ENCODE assay signal across 16 mouse cellular contexts in genomic region chr3:69485756-69486155, GRCm38 (mm10).
DNase-seq lines count a peak whose midpoint lies in the region; ATAC-seq and TF ChIP-seq lines count a peak whose summit lies in the region.
"Had no signal": no experiment of that assay in that cellular context is flagged by ENCODE, and none has a peak within 500 bp of the region (broad histone marks: within the 10 kb centered on the region; RNA-seq: fewer than 3 reads in every experiment).

No protein-coding gene starts in this region.

- ATAC-seq in kidney, postnatal 0 days (replicated peaks; ENCODE audit: low FRiP score, low read depth) = no peak
- ATAC-seq in erythroid progenitor cell, adult 5-6 weeks (replicated peaks; ENCODE audit: low FRiP score, poor library complexity, severe bottlenecking) = no peak
- ATAC-seq in forebrain, embryonic 15.5 days (replicated peaks) = no peak

- H3K4me3 ChIP-seq in kidney, postnatal 0 days (replicated peaks; ENCODE audit: low read depth, low read length) = no peak overlapping the region
- no peak overlapping the region for H3K4me3 ChIP-seq in forebrain, embryonic 15.5 days
- H3K4me3 ChIP-seq: forebrain, embryonic 12.5 days; heart, embryonic 12.5 days; limb, embryonic 13.5 days; midbrain, embryonic 12.5 days; neural tube, embryonic 12.5 days had no signal

- peak; percentile 24; the same call in 1 of the 2 replicates for TF ChIP-seq CTCF in kidney, postnatal 0 days (IDR thresholded peaks at IDR 0.05; ENCODE audit: low read depth)

- no peaks in the 10 kb centered on the region for H3K36me3 ChIP-seq in kidney, postnatal 0 days (ENCODE audit: insufficient read depth, low read length)
- H3K36me3 ChIP-seq in forebrain, embryonic 15.5 days = no peaks in the 10 kb centered on the region
- H3K36me3 ChIP-seq: forebrain, embryonic 12.5 days; heart, embryonic 12.5 days; limb, embryonic 13.5 days; midbrain, embryonic 12.5 days; neural tube, embryonic 12.5 days had no signal

- 41% methylated on average over 2 of the region's 2 CpGs for WGBS in kidney, postnatal 0 days
- WGBS in forebrain, embryonic 15.5 days = 79% methylated on average over 2 of the region's 2 CpGs

- H3K4me1 ChIP-seq in kidney, postnatal 0 days (replicated peaks; ENCODE audit: insufficient read depth, low read length) = no peaks in the 10 kb centered on the region
- peaks cover 21% of the 10 kb centered on the region for H3K4me1 ChIP-seq in forebrain, embryonic 15.5 days
- H3K4me1 ChIP-seq: midbrain, embryonic 12.5 days had no signal

- H3K27me3 ChIP-seq in kidney, postnatal 0 days (ENCODE audit: insufficient read depth, low read length) = no peaks in the 10 kb centered on the region
- H3K27me3 ChIP-seq in forebrain, embryonic 15.5 days = no peaks in the 10 kb centered on the region
- H3K27me3 ChIP-seq: CH12.LX; forebrain, embryonic 12.5 days; heart, embryonic 12.5 days; limb, embryonic 13.5 days; midbrain, embryonic 12.5 days; neural tube, embryonic 12.5 days had no signal

- no peak overlapping the region for H3K27ac ChIP-seq in kidney, postnatal 0 days
- no peak overlapping the region for H3K27ac ChIP-seq in forebrain, embryonic 15.5 days (replicated peaks)
- H3K27ac ChIP-seq: forebrain, embryonic 12.5 days; limb, embryonic 13.5 days; midbrain, embryonic 12.5 days; neural tube, embryonic 12.5 days had no signal

- DNase-seq in kidney, adult 11 months = peak; percentile 16
- no peak for DNase-seq in kidney, adult 8-10 months
- peak; percentile 85 for DNase-seq in 416B (ENCODE audit: low read depth)
- peak; percentile 54 for DNase-seq in adrenal gland, postnatal 10 days
- peak; percentile 81 for DNase-seq in kidney, postnatal 0 days (ENCODE audit: low spot score)
- no peak for DNase-seq in retina, embryonic 14.5 days (ENCODE audit: low spot score)
- DNase-seq: cerebellum, adult 11-12 months; layer of hippocampus, postnatal 36 days had no signal

- no peaks in the 10 kb centered on the region for H3K9me3 ChIP-seq in kidney, postnatal 0 days (replicated peaks; ENCODE audit: low read length)
- no peaks in the 10 kb centered on the region for H3K9me3 ChIP-seq in forebrain, embryonic 15.5 days
- H3K9me3 ChIP-seq: forebrain, embryonic 12.5 days; heart, embryonic 12.5 days; limb, embryonic 13.5 days; midbrain, embryonic 12.5 days; neural tube, embryonic 12.5 days had no signal

- H3K9ac ChIP-seq in kidney, postnatal 0 days (ENCODE audit: low read depth, low read length) = no peak overlapping the region
- H3K9ac ChIP-seq in forebrain, embryonic 15.5 days (replicated peaks) = no peak overlapping the region
- H3K9ac ChIP-seq: forebrain, embryonic 12.5 days; heart, embryonic 12.5 days; limb, embryonic 13.5 days; midbrain, embryonic 12.5 days; neural tube, embryonic 12.5 days had no signal

- H3K4me2 ChIP-seq in kidney, postnatal 0 days (ENCODE audit: low read length) = no peak overlapping the region
- no peak overlapping the region for H3K4me2 ChIP-seq in forebrain, embryonic 15.5 days (replicated peaks)
- H3K4me2 ChIP-seq: forebrain, embryonic 12.5 days; heart, embryonic 12.5 days; limb, embryonic 13.5 days; midbrain, embryonic 12.5 days; neural tube, embryonic 12.5 days had no signal

Comparison
In these comparisons a context has a peak if more than half of its experiments do, and no peak if none do; other contexts are left out.
1. DNase-seq: peak in kidney, adult 11 months (single experiment), 416B (single experiment), adrenal gland, postnatal 10 days (single experiment) and kidney, postnatal 0 days (single experiment); none in kidney, adult 8-10 months (0 of 2) and retina, embryonic 14.5 days (single experiment).